Mouse (Mus musculus): Measurements from ENCODE around the gene Vegfd. TPM values are rescaled to one million over a fixed set of nuclear protein-coding genes. Genes with fewer than 3 reads are reported as not detected.

Vegfd gene
- polyA plus RNA-seq, 1 experiment: 2.1 TPM

- H3K79me2 ChIP-seq (ENCODE audit: control insufficient read depth, insufficient read depth): peaks cover 22% of the 10 kb centered on the region
- H3K4me3 ChIP-seq: no peak overlapping the region
- TF ChIP-seq POLR2A (IDR thresholded peaks at IDR 0.05; ENCODE audit: insufficient read length, low read depth) (no peak), E2F4 (IDR thresholded peaks at IDR 0.05; ENCODE audit: insufficient read depth) (no peak), MYOD1 (IDR thresholded peaks at IDR 0.05; ENCODE audit: control insufficient read depth in 1 of 3, insufficient read length in 2 of 3, low read depth in 2 of 3) (no peak), POLR2AphosphoS2 (IDR thresholded peaks at IDR 0.05; ENCODE audit: insufficient read length, low read depth) (no peak), TCF3 (IDR thresholded peaks at IDR 0.05; ENCODE audit: insufficient read length, low read depth) (no peak), USF1 (IDR thresholded peaks at IDR 0.05; ENCODE audit: low read depth) (no peak), MAX (IDR thresholded peaks at IDR 0.05; ENCODE audit: low read depth) (no peak), CEBPB (IDR thresholded peaks at IDR 0.05; ENCODE audit: insufficient read depth, poor library complexity, severe bottlenecking) (no peak), TCF12 (IDR thresholded peaks at IDR 0.05; ENCODE audit: insufficient read depth, poor library complexity, severe bottlenecking) (no peak), MYOG (IDR thresholded peaks at IDR 0.05; ENCODE audit: control insufficient read depth in 1 of 3, insufficient read depth in 1 of 3, insufficient read length in 2 of 3, low read depth in 2 of 3) (no peak), SRF (IDR thresholded peaks at IDR 0.05; ENCODE audit: control insufficient read depth, insufficient read length, low read depth) (no peak), REST (IDR thresholded peaks at IDR 0.05; ENCODE audit: insufficient read depth, insufficient read length) (no peak)
- no peak overlapping the region for H3ac ChIP-seq (ENCODE audit: control insufficient read depth, insufficient read length)
- no peaks in the 10 kb centered on the region for H3K27me3 ChIP-seq (ENCODE audit: control insufficient read depth, insufficient read depth, insufficient read length)
- H3K4me2 ChIP-seq (ENCODE audit: low read depth): no peak overlapping the region
- H3K36me3 ChIP-seq (ENCODE audit: control insufficient read depth, insufficient read depth): no peaks in the 10 kb centered on the region
Observed at GRCm38 (mm10) chrX:164418008-164418407, 44.8 kb downstream of the Vegfd start.

- Histone ChIP-seq H3K27me3 (ENCODE audit: control insufficient read depth, insufficient read depth, insufficient read length) (no peaks in the 10 kb centered on the region), H3ac (ENCODE audit: control insufficient read depth, insufficient read length) (no peak within 1 kb of the TSS), H3K79me2 (ENCODE audit: control insufficient read depth, insufficient read depth) (peaks cover 22% of the 10 kb centered on the region), H3K4me2 (ENCODE audit: low read depth) (peak within 1 kb of the TSS; percentile 70), H3K36me3 (ENCODE audit: control insufficient read depth, insufficient read depth) (no peaks in the 10 kb centered on the region), H3K4me3 (peak within 1 kb of the TSS; percentile 44)
- no peak for TF ChIP-seq TCF12 (IDR thresholded peaks at IDR 0.05; ENCODE audit: insufficient read depth, poor library complexity, severe bottlenecking)
- TF ChIP-seq E2F4 (IDR thresholded peaks at IDR 0.05; ENCODE audit: insufficient read depth): peak; percentile 31
- no peak for TF ChIP-seq MAX (IDR thresholded peaks at IDR 0.05; ENCODE audit: low read depth)
- no peak for TF ChIP-seq USF1 (IDR thresholded peaks at IDR 0.05; ENCODE audit: low read depth)
- TF ChIP-seq SRF (IDR thresholded peaks at IDR 0.05; ENCODE audit: control insufficient read depth, insufficient read length, low read depth): no peak
- no peak for TF ChIP-seq TCF3 (IDR thresholded peaks at IDR 0.05; ENCODE audit: insufficient read length, low read depth)
- TF ChIP-seq POLR2AphosphoS2 (IDR thresholded peaks at IDR 0.05; ENCODE audit: insufficient read length, low read depth): peak; percentile 71
- TF ChIP-seq MYOD1 (IDR thresholded peaks at IDR 0.05; ENCODE audit: control insufficient read depth in 1 of 3, insufficient read length in 2 of 3, low read depth in 2 of 3): no peak
- TF ChIP-seq POLR2A (IDR thresholded peaks at IDR 0.05; ENCODE audit: insufficient read length, low read depth): peak; percentile 84
Observed at GRCm38 (mm10) chrX:164419471-164419939, 46.3 kb downstream of the Vegfd start, which contains the start of gene Piga. Gene Piga (plus strand): TSS chrX:164419787.

GRCm38 (mm10) chrX:164419955-164420354 is 46.8 kb downstream of the Vegfd start:
- Histone ChIP-seq H3ac (ENCODE audit: control insufficient read depth, insufficient read length) (no peak overlapping the region), H3K27me3 (ENCODE audit: control insufficient read depth, insufficient read depth, insufficient read length) (no peaks in the 10 kb centered on the region), H3K4me3 (peak overlapping the region; percentile 44), H3K36me3 (ENCODE audit: control insufficient read depth, insufficient read depth) (no peaks in the 10 kb centered on the region), H3K4me2 (ENCODE audit: low read depth) (peak overlapping the region; percentile 59), H3K79me2 (ENCODE audit: control insufficient read depth, insufficient read depth) (peaks cover 22% of the 10 kb centered on the region)
- no peak for TF ChIP-seq TCF12 (IDR thresholded peaks at IDR 0.05; ENCODE audit: insufficient read depth, poor library complexity, severe bottlenecking)
- TF ChIP-seq POLR2A (IDR thresholded peaks at IDR 0.05; ENCODE audit: insufficient read length, low read depth): no peak
- no peak for TF ChIP-seq MYOG (IDR thresholded peaks at IDR 0.05; ENCODE audit: control insufficient read depth in 1 of 3, insufficient read depth in 1 of 3, insufficient read length in 2 of 3, low read depth in 2 of 3)

GRCm38 (mm10) chrX:164420518-164420917 is 47.3 kb downstream of the Vegfd start:
- Histone ChIP-seq H3ac (ENCODE audit: control insufficient read depth, insufficient read length) (no peak overlapping the region), H3K4me2 (ENCODE audit: low read depth) (peak overlapping the region; percentile 59), H3K36me3 (ENCODE audit: control insufficient read depth, insufficient read depth) (no peaks in the 10 kb centered on the region), H3K79me2 (ENCODE audit: control insufficient read depth, insufficient read depth) (peaks cover 22% of the 10 kb centered on the region), H3K4me3 (peak overlapping the region; percentile 44), H3K27me3 (ENCODE audit: control insufficient read depth, insufficient read depth, insufficient read length) (no peaks in the 10 kb centered on the region)
- no peak for TF ChIP-seq MAX (IDR thresholded peaks at IDR 0.05; ENCODE audit: low read depth)
- TF ChIP-seq SRF (IDR thresholded peaks at IDR 0.05; ENCODE audit: control insufficient read depth, insufficient read length, low read depth): no peak
- TF ChIP-seq E2F4 (IDR thresholded peaks at IDR 0.05; ENCODE audit: insufficient read depth): no peak
- TF ChIP-seq USF1 (IDR thresholded peaks at IDR 0.05; ENCODE audit: low read depth): no peak
- no peak for TF ChIP-seq POLR2AphosphoS2 (IDR thresholded peaks at IDR 0.05; ENCODE audit: insufficient read length, low read depth)
- TF ChIP-seq TCF3 (IDR thresholded peaks at IDR 0.05; ENCODE audit: insufficient read length, low read depth): no peak
- no peak for TF ChIP-seq REST (IDR thresholded peaks at IDR 0.05; ENCODE audit: insufficient read depth, insufficient read length)
- no peak for TF ChIP-seq POLR2A (IDR thresholded peaks at IDR 0.05; ENCODE audit: insufficient read length, low read depth)

GRCm38 (mm10) chrX:164424821-164425220 is 51.6 kb downstream of the Vegfd start:
- TF ChIP-seq MYOG (IDR thresholded peaks at IDR 0.05; ENCODE audit: control insufficient read depth in 1 of 3, insufficient read depth in 1 of 3, insufficient read length in 2 of 3, low read depth in 2 of 3): no peak
- no peak for TF ChIP-seq POLR2A (IDR thresholded peaks at IDR 0.05; ENCODE audit: insufficient read length, low read depth)
- TF ChIP-seq MAX (IDR thresholded peaks at IDR 0.05; ENCODE audit: low read depth): no peak
- TF ChIP-seq CEBPB (IDR thresholded peaks at IDR 0.05; ENCODE audit: insufficient read depth, poor library complexity, severe bottlenecking): no peak
- no peak for TF ChIP-seq USF1 (IDR thresholded peaks at IDR 0.05; ENCODE audit: low read depth)
- no peak for TF ChIP-seq SRF (IDR thresholded peaks at IDR 0.05; ENCODE audit: control insufficient read depth, insufficient read length, low read depth)
- TF ChIP-seq POLR2AphosphoS2 (IDR thresholded peaks at IDR 0.05; ENCODE audit: insufficient read length, low read depth): no peak
- no peak for TF ChIP-seq E2F4 (IDR thresholded peaks at IDR 0.05; ENCODE audit: insufficient read depth)
- no peak for TF ChIP-seq MYOD1 (IDR thresholded peaks at IDR 0.05; ENCODE audit: control insufficient read depth in 1 of 3, insufficient read length in 2 of 3, low read depth in 2 of 3)
- TF ChIP-seq REST (IDR thresholded peaks at IDR 0.05; ENCODE audit: insufficient read depth, insufficient read length): no peak
- TF ChIP-seq TCF3 (IDR thresholded peaks at IDR 0.05; ENCODE audit: insufficient read length, low read depth): no peak
- no peak for TF ChIP-seq TCF12 (IDR thresholded peaks at IDR 0.05; ENCODE audit: insufficient read depth, poor library complexity, severe bottlenecking)
- H3K4me2 ChIP-seq (ENCODE audit: low read depth): no peak overlapping the region
- H3K79me2 ChIP-seq (ENCODE audit: control insufficient read depth, insufficient read depth): peaks cover 22% of the 10 kb centered on the region
- H3K36me3 ChIP-seq (ENCODE audit: control insufficient read depth, insufficient read depth): no peaks in the 10 kb centered on the region
- H3K4me3 ChIP-seq: no peak overlapping the region
- H3K27me3 ChIP-seq (ENCODE audit: control insufficient read depth, insufficient read depth, insufficient read length): no peaks in the 10 kb centered on the region
- H3ac ChIP-seq (ENCODE audit: control insufficient read depth, insufficient read length): no peak overlapping the region
